Mouse (Mus musculus) natural killer cell, adult 2 months (primary cell): Measurements from ENCODE around the gene Snx14.
"Not testable (repeated sequence)": the region's sequence is repeated elsewhere in the genome, so short reads cannot be mapped to it uniquely, and the experiment has no call there.

Experiments used
- DNase-seq, 2 experiments: peaks; one replicate each; pipeline ENCODE4 v3.0.0; 2022; ENCODE audit warnings: low spot score in 2 of 2

The Snx14 gene

GRCm38 (mm10) chr9:88438555-88439237 is at the start of gene Snx14:
Snx14 (minus strand) TSS chr9:88438958.
- peak; percentile 79 to 84 for DNase-seq

GRCm38 (mm10) chr9:88484531-88484930 is 45.8 kb upstream of the Snx14 start:
- DNase-seq = no peak

GRCm38 (mm10) chr9:88482829-88483396 is 44.2 kb upstream of the Snx14 start:
- peak in 1 of 2 experiments; percentile 77 for DNase-seq

- peak; percentile 88 to 89 for DNase-seq
Measured at GRCm38 (mm10) chr9:88482230-88482828, 43.6 kb upstream of the Snx14 start, which contains the start of gene Syncrip. Syncrip (minus strand) TSS chr9:88482574.

GRCm38 (mm10) chr9:88481791-88482160 is 43.0 kb upstream of the Snx14 start:
- DNase-seq = peak; percentile 34 to 52

- DNase-seq = peak; percentile 19 to 22
Measured at GRCm38 (mm10) chr9:88481061-88481790, 42.5 kb upstream of the Snx14 start.

GRCm38 (mm10) chr9:88480120-88480519 is 41.4 kb upstream of the Snx14 start:
- no peak for DNase-seq

GRCm38 (mm10) chr9:88476138-88476537 is 37.4 kb upstream of the Snx14 start:
- no peak for DNase-seq

- DNase-seq = not testable (repeated sequence)
Measured at GRCm38 (mm10) chr9:88461017-88461416, 22.3 kb upstream of the Snx14 start.

- no peak for DNase-seq
Measured at GRCm38 (mm10) chr9:88439991-88440390, 1.2 kb upstream of the Snx14 start.

GRCm38 (mm10) chr9:88439238-88439600 is 461 bp upstream of the Snx14 start:
- peak in 1 of 2 experiments; percentile 22 for DNase-seq

GRCm38 (mm10) chr9:88438237-88438554 is 562 bp downstream of the Snx14 start:
- DNase-seq = peak in 1 of 2 experiments; percentile 10

- DNase-seq = no peak
Measured at GRCm38 (mm10) chr9:88437342-88438236, 1.2 kb downstream of the Snx14 start.

GRCm38 (mm10) chr9:88424356-88424755 is 14.4 kb downstream of the Snx14 start:
- DNase-seq = no peak

- no peak for DNase-seq
Measured at GRCm38 (mm10) chr9:88422428-88422827, 16.3 kb downstream of the Snx14 start.

GRCm38 (mm10) chr9:88416752-88417151 is 22.0 kb downstream of the Snx14 start:
- DNase-seq = no peak

- DNase-seq = no peak
Measured at GRCm38 (mm10) chr9:88409978-88410377, 28.8 kb downstream of the Snx14 start.

- no peak for DNase-seq
Measured at GRCm38 (mm10) chr9:88404515-88404914, 34.2 kb downstream of the Snx14 start.

- peak; percentile 10 to 61 for DNase-seq
Measured at GRCm38 (mm10) chr9:88404088-88404487, 34.7 kb downstream of the Snx14 start.

GRCm38 (mm10) chr9:88398461-88398860 is 40.3 kb downstream of the Snx14 start:
- DNase-seq = no peak

- no peak for DNase-seq
Measured at GRCm38 (mm10) chr9:88394852-88395251, 43.9 kb downstream of the Snx14 start.

- DNase-seq = no peak
Measured at GRCm38 (mm10) chr9:88388826-88389225, 49.9 kb downstream of the Snx14 start.
